Mouse (Mus musculus) cerebellum, adult 2 months (tissue): Measurements from ENCODE around the gene Banp.

Source experiments
- CTCF ChIP-seq: fragments of 200-500 bp; IDR thresholded peaks from 2 replicates; pipeline ENCODE4 v1.5.1; 2011; ENCODE audit warnings: low read depth, mild to moderate bottlenecking, control low read depth, low read length, moderate library complexity, borderline replicate concordance; ENCODE audit not compliant: insufficient read depth
- POLR2A ChIP-seq: fragments of 200-500 bp; IDR thresholded peaks from 2 replicates; pipeline ENCODE4 v1.6.1; 2011; ENCODE audit warnings: low read length, control low read depth, borderline replicate concordance; ENCODE audit not compliant: insufficient read depth

GRCm38 (mm10) chr8:121995895-121996294 lies 46.3 kb downstream of the Banp start:
- TF ChIP-seq CTCF (no peak), POLR2A (no peak)
